Mouse (Mus musculus) heart, embryonic 14.5 days (tissue): Measurements from ENCODE around the gene Trim30d. TPM values are rescaled to one million over a fixed set of nuclear protein-coding genes. Genes with fewer than 3 reads are reported as not detected.
A peak's percentile ranks its signal among the peaks of the same experiment; 100 is the strongest.

ENCODE experiments used
- ATAC-seq: fragments of 200-750 bp; cut with Nextera tagmentation; 2 replicates; pipeline ENCODE4 v1.8.0; 2017; ENCODE audit warnings: low read depth, moderate TSS enrichment; ENCODE audit not compliant: insufficient number of reproducible peaks, insufficient read depth, low FRiP score
- H3K27ac ChIP-seq, 2 experiments: fragments of 200-500 bp in 1 of 2; fragments of 300-500 bp in 1 of 2; sonication (generic) in 1 of 2; replicated peaks in 1 of 2; 2 replicates each; pipeline ENCODE4 v1.5.1; 2012 to 2014; ENCODE audit warnings: low read depth in 2 of 2, low read length in 2 of 2, control low read depth in 1 of 2, mild to moderate bottlenecking in 1 of 2, mixed read lengths in 1 of 2; ENCODE audit not compliant: control insufficient read depth in 1 of 2, insufficient read depth in 1 of 2
- H3K27me3 ChIP-seq: fragments of 300-500 bp; sonication (generic); 2 replicates; pipeline ENCODE4 v1.6.1; 2014; ENCODE audit warnings: mild to moderate bottlenecking, low read length, control low read depth; ENCODE audit not compliant: control insufficient read depth, insufficient read depth
- H3K36me3 ChIP-seq: fragments of 300-500 bp; sonication (generic); 2 replicates; pipeline ENCODE4 v1.6.1; 2014; ENCODE audit warnings: mild to moderate bottlenecking, control low read depth, low read length, mixed read lengths; ENCODE audit not compliant: control insufficient read depth, insufficient read depth
- H3K4me1 ChIP-seq, 2 experiments: fragments of 200-500 bp in 1 of 2; fragments of 300-500 bp in 1 of 2; sonication (generic) in 1 of 2; 2 replicates each; pipeline ENCODE4 v1.6.1; 2012 to 2014; ENCODE audit warnings: low read length in 2 of 2, control low read depth in 1 of 2, mixed read lengths in 1 of 2; ENCODE audit not compliant: control insufficient read depth in 2 of 2, insufficient read depth in 2 of 2
- H3K4me2 ChIP-seq: fragments of 300-500 bp; sonication (generic); 2 replicates; pipeline ENCODE4 v1.6.1; 2014; ENCODE audit warnings: mild to moderate bottlenecking, low read length
- H3K4me3 ChIP-seq, 2 experiments: fragments of 200-500 bp in 1 of 2; fragments of 300-500 bp in 1 of 2; sonication (generic) in 1 of 2; 2 replicates each; pipeline ENCODE4 v1.5.1; 2012 to 2014; ENCODE audit warnings: low read length in 2 of 2, mild to moderate bottlenecking in 2 of 2, control low read depth in 1 of 2, low read depth in 1 of 2, moderate library complexity in 1 of 2; ENCODE audit not compliant: control insufficient read depth in 1 of 2, insufficient read depth in 1 of 2
- H3K9ac ChIP-seq: fragments of 300-500 bp; sonication (generic); 2 replicates; pipeline ENCODE4 v1.6.1; 2014; ENCODE audit warnings: mild to moderate bottlenecking, low read length
- H3K9me3 ChIP-seq: fragments of 300-500 bp; sonication (generic); 2 replicates; pipeline ENCODE4 v1.6.1; 2016; ENCODE audit warnings: low read length, control low read depth; ENCODE audit not compliant: control insufficient read depth
- WGBS: fragments of 180-500 bp; shearing (Covaris S2); extraction: QIAGEN DNeasy Blood & Tissue Kit; methylation state at CpG from one replicate; pipeline ENCODE4 v1.1.7; 2014; 5-methylcytosine and 5-hydroxymethylcytosine counted together
- polyA plus RNA-seq: library from polyadenylated mRNA; unstranded; fragments of >200 nt; fragmentation: Nextera tagmentation; extraction: Ambion mirVana; gene quantifications from 2 replicates; pipeline ENCODE4 v1.2.1, GENCODE M21; 2014

Gene Trim30d
- polyA plus RNA-seq, 1 experiment from 2014 or later = 0.70 TPM

GRCm38 (mm10) chr7:104445961-104446645, 61.5 kb downstream of the Trim30d start:
- H3K4me2 ChIP-seq = no peak overlapping the region
- H3K9me3 ChIP-seq = no peaks in the 10 kb centered on the region
- no peak overlapping the region for H3K4me3 ChIP-seq
- no peaks in the 10 kb centered on the region for H3K27me3 ChIP-seq
- peak; percentile 31; the same call in 1 of the 2 replicates for ATAC-seq
- H3K9ac ChIP-seq = no peak overlapping the region
- H3K4me1 ChIP-seq = no peaks in the 10 kb centered on the region
- H3K27ac ChIP-seq = peak overlapping the region; percentile 27 to 62; a peak in 2 of 4 replicates
- 28% methylated on average over 2 of the region's 2 CpGs for WGBS
- H3K36me3 ChIP-seq = no peaks in the 10 kb centered on the region

Other genes starting within 250 kb of the Trim30d start
- gene Trim5, start 219.8 kb downstream of the Trim30d start, polyA plus RNA-seq = 0.47 and 0.54 TPM in 2 replicates
- gene Trim12a, start 192.4 kb downstream of the Trim30d start, polyA plus RNA-seq = 8.0 and 9.5 TPM in 2 replicates
- gene Trim34b, start 178.4 kb downstream of the Trim30d start, polyA plus RNA-seq = 0.20 TPM in 1 of 2 replicates, not detected in the other
- gene Trim12c, start 154.5 kb downstream of the Trim30d start, polyA plus RNA-seq = 2.0 and 2.6 TPM in 2 replicates
- gene Trim30b, start 138.0 kb downstream of the Trim30d start, polyA plus RNA-seq = not detected in 2 replicates
- 0.11 and 0.23 TPM in 2 replicates for gene Trim30c, start 107.0 kb downstream of the Trim30d start, polyA plus RNA-seq
- gene Trim30a, start 42.7 kb downstream of the Trim30d start, polyA plus RNA-seq = 1.2 and 1.6 TPM in 2 replicates
- gene Olfr651, start 42.3 kb upstream of the Trim30d start, polyA plus RNA-seq = not detected in 2 replicates
- gene Olfr652, start 53.1 kb upstream of the Trim30d start, polyA plus RNA-seq = not detected in 2 replicates
- not detected in 2 replicates for gene Olfr653, start 69.5 kb upstream of the Trim30d start, polyA plus RNA-seq
- gene Olfr654, start 79.2 kb upstream of the Trim30d start, polyA plus RNA-seq = not detected in 2 replicates
- gene Olfr655, start 93.9 kb upstream of the Trim30d start, polyA plus RNA-seq = not detected in 2 replicates
- gene Olfr656, start 106.1 kb upstream of the Trim30d start, polyA plus RNA-seq = not detected in 2 replicates
- not detected in 2 replicates for gene Olfr657, start 116.9 kb upstream of the Trim30d start, polyA plus RNA-seq
- gene Olfr658, start 139.5 kb upstream of the Trim30d start, polyA plus RNA-seq = not detected in 2 replicates
- gene Olfr659, start 158.9 kb upstream of the Trim30d start, polyA plus RNA-seq = not detected in 2 replicates
- not detected in 2 replicates for gene Olfr661, start 178.7 kb upstream of the Trim30d start, polyA plus RNA-seq